Mouse (Mus musculus): ENCODE data around the gene Slc16a8. TPM values are rescaled to one million over a fixed set of nuclear protein-coding genes. Genes with fewer than 3 reads are reported as not detected.

The Slc16a8 gene
- total and polyA plus RNA-seq, 3 experiments = 0.08 to 0.83 TPM; not detected in 1

- Histone ChIP-seq H3K9me3 (replicated peaks; ENCODE audit: low read length) (no peaks in the 10 kb centered on the region), H3K4me1 (ENCODE audit: control insufficient read depth in 1 of 2, insufficient read depth in 2 of 2) (peaks cover 21 to 24% of the 10 kb centered on the region in 2 experiments), H3K79me2 (replicated peaks; ENCODE audit: control insufficient read depth, extremely low read depth, insufficient read depth, poor library complexity, severe bottlenecking) (no peaks in the 10 kb centered on the region), H3K36me3 (replicated peaks in 1 of 2; ENCODE audit: control insufficient read depth in 1 of 2, insufficient read depth in 1 of 2, low read length in 1 of 2) (no peaks in the 10 kb centered on the region), H3K27ac (ENCODE audit: insufficient read depth, low read depth) (no peak overlapping the region), H3K4me3 (replicated peaks in 1 of 3; ENCODE audit: low read depth in 2 of 3, low read length in 2 of 3, poor library complexity in 1 of 3) (no peak overlapping the region), H3K27me3 (replicated peaks) (peaks cover 9% of the 10 kb centered on the region), H3K9ac (ENCODE audit: insufficient read depth, low read depth) (no peak overlapping the region), H3K4me2 (ENCODE audit: insufficient read depth, low read depth, poor library complexity, severe bottlenecking) (no peak overlapping the region)
- in situ Hi-C loops (cut with MboI; ENCODE audit: low pct_ligation_motif_present, low pct_unique_long_range_greater_than_20kb, low sequenced_read_pairs) (no loop called here), dilution Hi-C loops (cut with MboI; ENCODE audit: extremely low pct_ligation_motif_present, extremely low pct_unique_long_range_greater_than_20kb, low sequenced_read_pairs) (no loop called here)
- TF ChIP-seq MXI1 (IDR thresholded peaks at IDR 0.05; ENCODE audit: low read depth, low read length) (no peak), BHLHE40 (IDR thresholded peaks at IDR 0.05; ENCODE audit: low read depth, low read length) (no peak), TBP (conservative IDR thresholded peaks at IDR 0.05; ENCODE audit: low read depth, low read length) (no peak), ZC3H11A (IDR thresholded peaks at IDR 0.05; ENCODE audit: low read depth, low read length) (no peak), SMC3 (IDR thresholded peaks at IDR 0.05; ENCODE audit: low read depth, low read length) (no peak), IRF4 (IDR thresholded peaks at IDR 0.05; ENCODE audit: low read depth, low read length) (no peak), RCOR1 (conservative IDR thresholded peaks at IDR 0.05; ENCODE audit: low read depth, low read length) (no peak), MAFK (IDR thresholded peaks at IDR 0.05; ENCODE audit: insufficient replicate concordance, low read length) (no peak), MAX (IDR thresholded peaks at IDR 0.05; ENCODE audit: low read length) (no peak), MEF2A (IDR thresholded peaks at IDR 0.05; ENCODE audit: borderline replicate concordance, low read depth, low read length) (no peak), HCFC1 (IDR thresholded peaks at IDR 0.05; ENCODE audit: low read depth, low read length) (no peak), CHD2 (IDR thresholded peaks at IDR 0.05; ENCODE audit: low read length) (no peak), CTCF (conservative IDR thresholded peaks at IDR 0.05 in 1 of 2, IDR thresholded peaks at IDR 0.05 in 1 of 2; ENCODE audit: low read depth in 2 of 2, low read length in 2 of 2) (no peak), PAX5 (IDR thresholded peaks at IDR 0.05; ENCODE audit: low read length) (no peak)
- DNase-seq (ENCODE audit: extremely low read depth) = no peak
Measured at GRCm38 (mm10) chr15:79202575-79202974, 52.0 kb downstream of the Slc16a8 start.

DNA sequence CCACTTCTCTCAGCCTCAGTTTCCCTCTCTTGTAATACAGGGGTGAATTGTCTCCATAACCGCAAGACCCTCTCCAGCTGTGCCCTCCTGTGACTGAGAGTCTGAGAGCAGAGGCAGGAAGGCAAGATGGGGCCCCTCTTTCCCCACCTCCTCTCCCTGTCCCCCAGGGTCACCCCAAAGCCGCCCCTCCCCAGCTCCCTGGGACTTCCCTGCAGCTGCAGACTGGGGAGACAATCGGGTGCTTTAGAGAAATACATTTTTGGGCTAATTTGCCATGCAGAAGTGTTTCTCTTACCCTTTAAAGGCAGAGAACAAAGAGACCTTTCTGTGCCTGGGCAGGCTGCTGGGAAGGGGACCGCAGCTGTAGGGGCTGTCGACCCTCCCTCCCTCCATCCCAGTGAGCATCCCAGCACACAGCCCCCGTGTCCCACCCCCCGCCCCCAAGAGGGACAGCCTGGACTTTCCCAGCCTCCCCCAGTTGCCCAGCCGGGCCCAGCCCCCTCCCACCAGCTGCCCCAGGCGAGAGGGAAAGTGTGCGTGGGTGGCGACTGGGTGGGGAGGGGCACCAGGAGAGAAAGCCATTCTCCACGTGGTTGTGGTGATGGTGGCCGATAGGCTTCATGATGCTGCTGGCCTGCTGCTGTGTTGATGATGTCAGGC, 52.9 kb downstream of the Slc16a8 start:
- dilution Hi-C loops (cut with MboI; ENCODE audit: extremely low pct_ligation_motif_present, extremely low pct_unique_long_range_greater_than_20kb, low sequenced_read_pairs) = no loop called here

More for the DNA sequence above, 52.9 kb downstream of the Slc16a8 start:
- TF ChIP-seq MAX (IDR thresholded peaks at IDR 0.05; ENCODE audit: low read length) = peak; percentile 38; the same call in 1 of the 2 replicates
- no peak for TF ChIP-seq ETS1 (conservative IDR thresholded peaks at IDR 0.05; ENCODE audit: low read depth, low read length)
- TF ChIP-seq TBP (conservative IDR thresholded peaks at IDR 0.05; ENCODE audit: low read depth, low read length) = no peak
- TF ChIP-seq IRF4 (IDR thresholded peaks at IDR 0.05; ENCODE audit: low read depth, low read length) = no peak
- in situ Hi-C loops (cut with MboI; ENCODE audit: low pct_ligation_motif_present, low pct_unique_long_range_greater_than_20kb, low sequenced_read_pairs) = no loop called here
- no peak overlapping the region for H3K27ac ChIP-seq (ENCODE audit: insufficient read depth, low read depth)
- no peaks in the 10 kb centered on the region for H3K79me2 ChIP-seq (replicated peaks; ENCODE audit: control insufficient read depth, extremely low read depth, insufficient read depth, poor library complexity, severe bottlenecking)
- no peak overlapping the region for H3K9ac ChIP-seq (ENCODE audit: insufficient read depth, low read depth)
- DNase-seq (ENCODE audit: extremely low read depth) = peak; percentile 21
- H3K9me3 ChIP-seq (replicated peaks; ENCODE audit: low read length) = no peaks in the 10 kb centered on the region
- no peaks in the 10 kb centered on the region for H3K36me3 ChIP-seq (replicated peaks in 1 of 2; ENCODE audit: control insufficient read depth in 1 of 2, insufficient read depth in 1 of 2, low read length in 1 of 2)
- peaks cover 21 to 24% of the 10 kb centered on the region in 2 experiments for H3K4me1 ChIP-seq (ENCODE audit: control insufficient read depth in 1 of 2, insufficient read depth in 2 of 2)
- H3K27me3 ChIP-seq (replicated peaks) = peaks cover 10% of the 10 kb centered on the region
- peak overlapping the region; percentile 4; the same call in 1 of the 2 replicates for H3K4me2 ChIP-seq (ENCODE audit: insufficient read depth, low read depth, poor library complexity, severe bottlenecking)
- H3K4me3 ChIP-seq (replicated peaks in 1 of 3; ENCODE audit: low read depth in 2 of 3, low read length in 2 of 3, poor library complexity in 1 of 3) = no peak overlapping the region

Other genes starting within 250 kb of the Slc16a8 start
- gene H1f0, start 226.3 kb downstream of the Slc16a8 start, total RNA-seq (2012; rRNA removed) = 70.6 and 100 TPM in 2 replicates
- gene H1f0, start 226.3 kb downstream of the Slc16a8 start, total RNA-seq (2014; rRNA removed) = 15.9 TPM in 2 replicates
- gene H1f0, start 226.3 kb downstream of the Slc16a8 start, polyA plus RNA-seq (2012; ENCODE audit: insufficient read length, low read depth) = 11.9 and 12.5 TPM in 2 replicates
- gene Galr3, start 212.9 kb downstream of the Slc16a8 start, total RNA-seq (2012; rRNA removed) = 1.6 TPM in 2 replicates
- 0.70 and 0.90 TPM in 2 replicates for gene Galr3, start 212.9 kb downstream of the Slc16a8 start, total RNA-seq (2014; rRNA removed)
- 0.75 and 1.2 TPM in 2 replicates for gene Galr3, start 212.9 kb downstream of the Slc16a8 start, polyA plus RNA-seq (2012; ENCODE audit: insufficient read length, low read depth)
- 37.1 and 38.6 TPM in 2 replicates for gene Ankrd54, start 191.9 kb downstream of the Slc16a8 start, total RNA-seq (2012; rRNA removed)
- gene Ankrd54, start 191.9 kb downstream of the Slc16a8 start, total RNA-seq (2014; rRNA removed) = 23.1 and 26.4 TPM in 2 replicates
- 21.8 and 22.8 TPM in 2 replicates for gene Ankrd54, start 191.9 kb downstream of the Slc16a8 start, polyA plus RNA-seq (2012; ENCODE audit: insufficient read length, low read depth)
- 323 and 347 TPM in 2 replicates for gene Eif3l, start 179.6 kb downstream of the Slc16a8 start, total RNA-seq (2012; rRNA removed)
- gene Eif3l, start 179.6 kb downstream of the Slc16a8 start, total RNA-seq (2014; rRNA removed) = 379 and 392 TPM in 2 replicates
- gene Eif3l, start 179.6 kb downstream of the Slc16a8 start, polyA plus RNA-seq (2012; ENCODE audit: insufficient read length, low read depth) = 303 and 306 TPM in 2 replicates
- 6.3 and 6.7 TPM in 2 replicates for gene Micall1, start 145.9 kb downstream of the Slc16a8 start, total RNA-seq (2012; rRNA removed)
- gene Micall1, start 145.9 kb downstream of the Slc16a8 start, total RNA-seq (2014; rRNA removed) = 1.5 and 1.7 TPM in 2 replicates
- gene Micall1, start 145.9 kb downstream of the Slc16a8 start, polyA plus RNA-seq (2012; ENCODE audit: insufficient read length, low read depth) = 8.9 and 10.4 TPM in 2 replicates
- 286 and 376 TPM in 2 replicates for gene Polr2f, start 113.8 kb downstream of the Slc16a8 start, total RNA-seq (2012; rRNA removed)
- gene Polr2f, start 113.8 kb downstream of the Slc16a8 start, total RNA-seq (2014; rRNA removed) = 157 and 218 TPM in 2 replicates
- gene Polr2f, start 113.8 kb downstream of the Slc16a8 start, polyA plus RNA-seq (2012; ENCODE audit: insufficient read length, low read depth) = 414 and 431 TPM in 2 replicates
- gene 1700088E04Rik, start 113.5 kb downstream of the Slc16a8 start, total RNA-seq (2012; rRNA removed) = 1.2 and 2.1 TPM in 2 replicates
- gene 1700088E04Rik, start 113.5 kb downstream of the Slc16a8 start, total RNA-seq (2014; rRNA removed) = 0.68 and 1.0 TPM in 2 replicates
- gene 1700088E04Rik, start 113.5 kb downstream of the Slc16a8 start, polyA plus RNA-seq (2012; ENCODE audit: insufficient read length, low read depth) = 3.8 and 4.2 TPM in 2 replicates
- 0.04 and 0.08 TPM in 2 replicates for gene Sox10, start 89.5 kb downstream of the Slc16a8 start, total RNA-seq (2012; rRNA removed)
- not detected in 2 replicates for gene Sox10, start 89.5 kb downstream of the Slc16a8 start, total RNA-seq (2014; rRNA removed)
- not detected in 2 replicates for gene Sox10, start 89.5 kb downstream of the Slc16a8 start, polyA plus RNA-seq (2012; ENCODE audit: insufficient read length, low read depth)
- 23.2 and 23.4 TPM in 2 replicates for gene Pick1, start 25.6 kb downstream of the Slc16a8 start, total RNA-seq (2012; rRNA removed)
- gene Pick1, start 25.6 kb downstream of the Slc16a8 start, total RNA-seq (2014; rRNA removed) = 13.9 and 15.4 TPM in 2 replicates
- 14.9 and 18.5 TPM in 2 replicates for gene Pick1, start 25.6 kb downstream of the Slc16a8 start, polyA plus RNA-seq (2012; ENCODE audit: insufficient read length, low read depth)
- gene Gm49486, start 25.4 kb downstream of the Slc16a8 start, total RNA-seq (2012; rRNA removed) = 0.21 and 0.29 TPM in 2 replicates
- 0.49 and 0.77 TPM in 2 replicates for gene Gm49486, start 25.4 kb downstream of the Slc16a8 start, total RNA-seq (2014; rRNA removed)
- 0.59 and 1.3 TPM in 2 replicates for gene Gm49486, start 25.4 kb downstream of the Slc16a8 start, polyA plus RNA-seq (2012; ENCODE audit: insufficient read length, low read depth)
- gene Baiap2l2, start 30.8 kb upstream of the Slc16a8 start, total RNA-seq (2012; rRNA removed) = 0.21 and 1.5 TPM in 2 replicates
- gene Baiap2l2, start 30.8 kb upstream of the Slc16a8 start, total RNA-seq (2014; rRNA removed) = not detected in 2 replicates
- 0.84 and 1.2 TPM in 2 replicates for gene Baiap2l2, start 30.8 kb upstream of the Slc16a8 start, polyA plus RNA-seq (2012; ENCODE audit: insufficient read length, low read depth)
- gene Pla2g6, start 73.6 kb upstream of the Slc16a8 start, total RNA-seq (2012; rRNA removed) = 18.7 and 20.9 TPM in 2 replicates
- gene Pla2g6, start 73.6 kb upstream of the Slc16a8 start, total RNA-seq (2014; rRNA removed) = 9.1 and 9.3 TPM in 2 replicates
- 12.7 and 14.8 TPM in 2 replicates for gene Pla2g6, start 73.6 kb upstream of the Slc16a8 start, polyA plus RNA-seq (2012; ENCODE audit: insufficient read length, low read depth)
- 9.3 and 15.4 TPM in 2 replicates for gene Maff, start 91.9 kb upstream of the Slc16a8 start, total RNA-seq (2012; rRNA removed)
- 7.6 and 9.2 TPM in 2 replicates for gene Maff, start 91.9 kb upstream of the Slc16a8 start, total RNA-seq (2014; rRNA removed)
- 9.7 and 10.5 TPM in 2 replicates for gene Maff, start 91.9 kb upstream of the Slc16a8 start, polyA plus RNA-seq (2012; ENCODE audit: insufficient read length, low read depth)
- gene Tmem184b, start 148.8 kb upstream of the Slc16a8 start, total RNA-seq (2012; rRNA removed) = 18.9 and 21.1 TPM in 2 replicates
- gene Tmem184b, start 148.8 kb upstream of the Slc16a8 start, total RNA-seq (2014; rRNA removed) = 7.1 and 7.2 TPM in 2 replicates
- 38.0 and 42.7 TPM in 2 replicates for gene Tmem184b, start 148.8 kb upstream of the Slc16a8 start, polyA plus RNA-seq (2012; ENCODE audit: insufficient read length, low read depth)
- gene Csnk1e, start 200.8 kb upstream of the Slc16a8 start, total RNA-seq (2012; rRNA removed) = 33.3 and 46.7 TPM in 2 replicates
- 10.4 and 12.2 TPM in 2 replicates for gene Csnk1e, start 200.8 kb upstream of the Slc16a8 start, total RNA-seq (2014; rRNA removed)
- gene Csnk1e, start 200.8 kb upstream of the Slc16a8 start, polyA plus RNA-seq (2012; ENCODE audit: insufficient read length, low read depth) = 16.8 and 18.5 TPM in 2 replicates